In the genomic region with DNA sequence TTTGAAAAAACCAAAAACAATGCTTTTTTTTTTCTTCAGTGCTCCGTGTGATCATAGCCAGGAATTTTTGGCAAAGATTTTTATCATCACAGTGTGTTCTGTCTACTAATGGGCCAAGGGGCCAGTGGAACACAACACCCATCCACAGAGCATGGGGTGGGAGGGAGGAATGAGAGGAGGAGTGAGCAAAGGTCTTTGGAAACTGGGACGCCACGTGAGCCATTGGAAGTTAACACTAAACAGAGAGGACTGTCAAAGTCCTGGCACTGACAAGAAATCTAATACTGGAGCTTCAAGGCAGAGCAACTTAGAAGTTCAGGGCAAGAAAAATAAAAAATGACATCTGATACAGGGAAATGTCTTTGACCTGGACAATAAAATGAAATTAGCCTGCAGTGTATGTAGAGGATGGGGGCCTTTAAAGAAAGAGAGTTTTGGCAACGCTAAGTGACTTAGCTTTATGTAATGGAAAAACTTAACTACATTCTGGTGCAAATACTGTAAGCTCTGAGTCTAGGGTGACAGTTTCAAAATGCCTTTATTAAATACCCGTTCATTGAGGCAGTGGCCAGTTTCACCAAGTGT, we compare ENCODE assay signal across 11 mouse cellular contexts.
DNase-seq lines count a peak whose midpoint lies in the region; ATAC-seq and TF ChIP-seq lines count a peak whose summit lies in the region.
"Had no signal": no experiment of that assay in that cellular context is flagged by ENCODE, and none has a peak within 500 bp of the region (broad histone marks: within the 10 kb centered on the region; RNA-seq: fewer than 3 reads in every experiment).

No protein-coding gene starts in this region.

- no peak overlapping the region for H3K4me2 ChIP-seq in lung, embryonic 16.5 days (ENCODE audit: low read depth, low read length)
- no peak overlapping the region for H3K4me2 ChIP-seq in intestine, embryonic 16.5 days (ENCODE audit: low read depth, low read length)
- H3K4me2 ChIP-seq: forebrain, embryonic 15.5 days had no signal

- peaks cover 6% of the 10 kb centered on the region for H3K4me1 ChIP-seq in kidney, adult 2 months (ENCODE audit: control insufficient read depth, insufficient read depth, low read length)
- H3K4me1 ChIP-seq in lung, embryonic 16.5 days (replicated peaks; ENCODE audit: control insufficient read depth, insufficient read depth, low read length): no peaks in the 10 kb centered on the region
- H3K4me1 ChIP-seq in intestine, embryonic 16.5 days (ENCODE audit: control insufficient read depth, insufficient read depth, low read length): no peaks in the 10 kb centered on the region
- H3K4me1 ChIP-seq: forebrain, embryonic 15.5 days had no signal

- WGBS in kidney, adult 2 months: 28% methylated on average over 5 of the region's 5 CpGs
- 58% methylated on average over 5 of the region's 5 CpGs for WGBS in lung, embryonic 16.5 days
- WGBS in intestine, embryonic 16.5 days: 48% methylated on average over 5 of the region's 5 CpGs

- no peak for TF ChIP-seq CTCF in kidney, adult 2 months (conservative IDR thresholded peaks at IDR 0.05; ENCODE audit: insufficient read depth, insufficient read length, low read depth, low read length)

- no peak for TF ChIP-seq POLR2A in kidney, adult 2 months (IDR thresholded peaks at IDR 0.05; ENCODE audit: low read depth, low read length)

- no peak overlapping the region for H3K4me3 ChIP-seq in kidney, adult 2 months (ENCODE audit: insufficient read depth, low read depth, low read length)
- no peak overlapping the region for H3K4me3 ChIP-seq in lung, embryonic 16.5 days (ENCODE audit: low read length)
- no peak overlapping the region for H3K4me3 ChIP-seq in intestine, embryonic 16.5 days (ENCODE audit: low read length)
- H3K4me3 ChIP-seq: forebrain, embryonic 15.5 days had no signal

- no peak overlapping the region for H3K9ac ChIP-seq in lung, embryonic 16.5 days (ENCODE audit: low read length)
- no peak overlapping the region for H3K9ac ChIP-seq in intestine, embryonic 16.5 days (ENCODE audit: low read depth, low read length)
- H3K9ac ChIP-seq: forebrain, embryonic 15.5 days had no signal

- H3K27ac ChIP-seq in kidney, adult 2 months (ENCODE audit: insufficient read depth, low read depth, low read length): peak overlapping the region; percentile 51; the same call in 1 of the 2 replicates
- H3K27ac ChIP-seq in lung, embryonic 16.5 days (ENCODE audit: low read length): no peak overlapping the region
- no peak overlapping the region for H3K27ac ChIP-seq in intestine, embryonic 16.5 days (ENCODE audit: low read length)
- H3K27ac ChIP-seq: forebrain, embryonic 15.5 days had no signal

- H3K9me3 ChIP-seq in lung, embryonic 16.5 days (ENCODE audit: control insufficient read depth, low read length): no peaks in the 10 kb centered on the region
- H3K9me3 ChIP-seq in intestine, embryonic 16.5 days (ENCODE audit: control insufficient read depth, low read length): no peaks in the 10 kb centered on the region
- H3K9me3 ChIP-seq: forebrain, embryonic 15.5 days had no signal

- 0 out of 2 replicates have a peak, but pooled peaks have one; percentile 52 for ATAC-seq in lung, embryonic 16.5 days (ENCODE audit: low read depth)
- ATAC-seq in intestine, embryonic 16.5 days: no peak
- ATAC-seq: forebrain, embryonic 15.5 days had no signal

- H3K27me3 ChIP-seq in kidney, adult 2 months (replicated peaks; ENCODE audit: control insufficient read depth, insufficient read depth, low read length): no peaks in the 10 kb centered on the region
- no peaks in the 10 kb centered on the region for H3K27me3 ChIP-seq in lung, embryonic 16.5 days (ENCODE audit: control insufficient read depth, insufficient read depth, low read depth, low read length)
- H3K27me3 ChIP-seq in intestine, embryonic 16.5 days (replicated peaks; ENCODE audit: control insufficient read depth, insufficient read depth, low read length): no peaks in the 10 kb centered on the region
- H3K27me3 ChIP-seq: forebrain, embryonic 15.5 days had no signal

- intact Hi-C loops in left cerebral cortex, postnatal 14 days (cut with DNase I): no loop called here

- no peaks in the 10 kb centered on the region for H3K36me3 ChIP-seq in kidney, adult 2 months (ENCODE audit: control insufficient read depth, insufficient read depth, low read length)
- no peaks in the 10 kb centered on the region for H3K36me3 ChIP-seq in lung, embryonic 16.5 days (ENCODE audit: control insufficient read depth, insufficient read depth, low read length)
- H3K36me3 ChIP-seq in intestine, embryonic 16.5 days (ENCODE audit: control insufficient read depth, insufficient read depth, low read length): no peaks in the 10 kb centered on the region
- H3K36me3 ChIP-seq: forebrain, embryonic 15.5 days had no signal

- DNase-seq in embryo, embryonic 10 days (ENCODE audit: low spot score): peak; percentile 11
- DNase-seq in embryo, embryonic 9.5 days (ENCODE audit: extremely low spot score): no peak
- DNase-seq in embryo, embryonic 10.5 days (ENCODE audit: low spot score): peak; percentile 22
- DNase-seq in kidney, adult 2 months: peak; percentile 95
- no peak for DNase-seq in left cerebral cortex, postnatal 14 days (ENCODE audit: low spot score in 2 of 2)
- no peak for DNase-seq in right cerebral cortex, postnatal 25 days
- DNase-seq: cerebellum, adult 8-10 months; heart, postnatal 4 days had no signal

Comparison
In these comparisons a context has a peak if more than half of its experiments do, and no peak if none do; other contexts are left out.
1. DNase-seq: peak in embryo, embryonic 10 days (single experiment), embryo, embryonic 10.5 days (single experiment) and kidney, adult 2 months (single experiment); none in embryo, embryonic 9.5 days (single experiment), left cerebral cortex, postnatal 14 days (0 of 2) and right cerebral cortex, postnatal 25 days (single experiment).